Mouse (Mus musculus) CD8-positive naive resting alpha-beta T cell, adult 2 months (primary cell): ENCODE data around the gene Mcub.

Experiments
- DNase-seq, 2 experiments: peaks; one replicate each; pipeline ENCODE4 v3.0.0; 2022; ENCODE audit warnings: low read depth in 2 of 2, low spot score in 2 of 2

The Mcub gene

DNA sequence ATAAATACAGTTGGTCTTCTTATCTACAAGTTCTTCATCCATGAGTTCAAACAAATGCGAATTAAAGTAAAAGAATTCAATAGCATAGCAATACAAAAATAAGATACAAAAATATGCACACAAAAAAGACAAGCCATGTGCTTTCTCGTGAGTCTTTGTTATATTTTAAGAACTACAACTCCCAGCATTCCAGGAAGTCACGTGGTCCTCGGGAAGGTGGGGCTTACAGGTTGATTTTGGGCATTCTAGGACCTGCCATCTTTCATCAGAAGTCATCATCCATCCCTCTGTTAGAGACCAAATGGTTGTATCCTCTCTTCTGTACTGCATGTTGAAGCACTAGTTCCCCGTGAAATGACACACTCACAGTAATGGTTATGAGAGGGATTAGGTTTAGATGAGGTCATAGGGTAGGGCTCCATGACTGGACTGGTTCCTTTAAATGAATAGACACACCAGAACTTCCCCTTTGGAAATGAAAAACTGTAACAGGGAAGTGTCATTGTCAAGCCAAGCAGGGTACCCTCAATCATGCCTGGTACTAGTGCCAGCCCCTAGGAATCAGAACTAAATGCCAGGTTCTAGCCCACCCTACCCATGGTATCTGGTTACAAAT is 20.7 kb downstream of the Mcub start:
- no peak for DNase-seq

DNA sequence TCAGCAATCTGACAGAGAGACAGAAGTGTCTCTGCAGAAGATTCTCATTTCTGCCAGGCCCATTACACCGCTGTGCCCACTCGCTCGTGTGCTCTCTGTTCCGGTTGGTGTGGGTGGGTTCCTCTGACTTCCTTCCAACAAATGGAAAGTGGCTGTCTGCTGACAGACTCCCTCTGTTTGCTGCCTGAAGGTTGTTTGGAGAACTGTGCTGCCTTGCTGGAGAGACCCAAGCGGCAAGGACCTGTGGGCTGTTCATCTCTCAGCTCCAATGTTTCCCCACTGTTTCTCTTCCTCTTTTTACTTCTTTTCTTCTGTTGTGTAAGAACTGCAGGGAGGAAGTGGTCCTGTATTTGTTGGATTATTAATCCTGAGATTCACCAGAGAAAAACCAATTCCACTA is 21.6 kb downstream of the Mcub start:
- no peak for DNase-seq

DNA sequence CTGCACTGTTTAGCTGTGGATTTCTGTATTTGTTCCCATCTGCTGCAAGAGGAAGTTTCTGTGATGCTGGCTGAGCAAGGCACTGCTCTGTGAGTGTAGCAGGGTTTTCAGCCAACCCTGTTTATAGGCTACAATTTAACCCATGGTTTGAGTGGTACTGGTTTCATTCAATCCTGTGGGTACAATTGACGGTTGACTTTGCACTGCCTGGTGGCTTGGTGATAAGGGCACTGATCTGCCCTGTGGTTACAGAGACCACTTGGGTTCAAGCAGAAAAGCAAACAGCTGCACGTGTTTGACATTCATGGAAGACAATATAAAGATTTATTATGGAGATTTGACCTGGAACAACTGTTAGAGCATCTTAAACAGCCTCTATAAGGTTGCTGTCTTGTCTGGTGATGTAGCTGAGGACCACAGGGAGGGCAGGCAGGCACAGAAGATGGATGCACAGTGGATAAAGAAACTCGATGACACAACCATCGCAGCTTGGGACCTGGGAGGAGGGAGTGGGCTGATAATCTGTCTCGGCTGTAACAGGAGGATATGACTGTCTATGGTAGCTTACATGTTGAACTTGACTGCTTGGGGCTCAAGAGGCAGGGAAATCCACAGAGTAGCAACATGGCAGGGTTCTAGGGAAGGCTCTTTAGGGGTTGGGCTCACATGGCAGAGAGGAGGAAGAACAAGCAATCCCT is 23.6 kb downstream of the Mcub start:
- DNase-seq: no peak

DNA sequence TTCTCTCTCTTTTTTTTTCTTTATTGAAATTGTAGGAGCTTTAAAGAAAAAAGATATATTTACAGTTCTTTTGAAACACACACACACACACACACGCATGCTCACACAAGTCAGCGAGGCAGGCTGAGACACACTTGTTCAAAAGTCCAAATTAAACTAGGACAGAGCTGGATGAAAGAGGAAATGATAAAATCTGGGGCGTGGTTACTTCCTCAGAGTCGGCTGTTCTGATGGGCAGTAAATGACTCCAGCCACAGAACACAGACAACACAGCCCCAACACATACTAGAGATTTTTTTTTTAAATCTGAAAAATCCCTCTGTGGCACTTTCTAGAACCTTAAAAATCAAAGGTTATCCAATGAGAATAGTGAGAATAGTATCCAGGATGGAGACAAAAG is 26.2 kb downstream of the Mcub start:
- DNase-seq: no peak

DNA sequence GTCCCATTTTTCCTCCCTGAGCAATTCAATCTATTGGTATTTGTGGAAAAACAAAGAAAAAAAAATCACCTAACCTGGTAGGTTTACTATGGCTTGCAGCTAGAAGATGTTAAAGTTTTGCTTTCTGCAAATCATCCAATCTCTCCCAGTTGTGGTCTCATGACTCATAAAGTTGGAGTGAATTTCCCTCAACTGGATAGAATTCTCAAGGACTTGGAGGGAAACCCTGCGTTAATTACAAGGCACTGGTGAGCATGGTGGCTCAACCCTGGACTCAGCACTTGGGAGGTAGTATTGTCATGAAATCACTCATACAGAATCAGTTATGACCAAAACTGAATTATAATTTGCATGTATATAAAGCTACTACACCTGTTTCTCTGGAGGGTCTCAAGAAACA is 28.7 kb downstream of the Mcub start:
- no peak for DNase-seq

DNA sequence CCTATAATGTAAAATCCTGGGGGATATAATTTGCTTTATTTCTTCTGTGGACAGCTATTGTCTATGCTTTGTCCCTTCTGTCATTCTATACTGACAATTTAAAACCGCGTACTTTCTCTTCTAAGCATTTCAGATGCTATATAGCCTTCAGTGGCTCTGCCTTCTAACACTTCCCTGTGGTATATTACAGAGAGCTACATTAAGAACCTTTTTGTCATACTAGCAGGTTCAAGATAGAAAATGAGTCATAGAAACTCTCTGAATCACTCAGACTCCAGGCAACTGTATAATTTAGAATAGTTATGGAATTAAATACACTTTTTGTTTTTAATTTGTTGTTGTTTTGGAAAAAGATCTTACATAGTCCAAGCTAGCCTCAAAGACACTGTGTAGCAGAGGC is 29.2 kb downstream of the Mcub start:
- DNase-seq: no peak

DNA sequence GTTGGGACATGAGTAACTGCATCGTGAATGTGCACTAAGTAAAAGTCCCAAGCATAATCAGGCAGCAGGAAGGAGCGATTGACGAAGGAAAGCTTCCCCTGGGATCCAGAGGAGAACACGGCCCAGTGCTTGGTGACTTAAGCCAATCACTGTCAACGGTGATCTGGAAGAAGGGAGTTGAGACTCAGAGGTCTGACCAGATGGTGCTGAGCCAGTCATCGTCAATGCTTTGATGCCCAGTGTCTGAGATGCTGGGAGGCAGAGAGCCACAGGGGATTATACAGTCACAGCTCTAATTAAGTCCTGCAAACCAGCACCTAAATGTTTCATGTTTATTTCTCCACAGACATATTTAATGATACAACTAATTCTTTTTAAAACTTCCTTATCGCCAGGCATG is 30.9 kb downstream of the Mcub start:
- no peak for DNase-seq

DNA sequence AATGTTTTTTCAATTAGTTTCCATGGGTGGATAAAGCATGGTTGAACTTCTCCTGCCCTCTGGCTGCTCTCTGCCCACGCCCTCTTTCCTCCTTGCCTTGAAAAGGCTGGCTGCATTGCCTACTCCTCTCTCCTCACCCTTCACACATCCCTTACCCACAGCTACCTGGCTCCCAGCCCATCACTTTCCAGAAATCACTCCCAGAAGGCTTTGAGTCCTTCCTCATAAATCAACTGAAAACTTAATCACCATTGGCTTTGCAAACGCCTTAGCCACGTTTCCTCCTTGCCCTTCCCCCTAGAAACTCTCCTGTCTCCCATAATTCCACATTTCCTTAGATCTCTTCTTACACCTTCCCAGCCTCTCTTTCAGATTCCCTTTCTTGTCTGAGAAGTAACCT is 32.2 kb downstream of the Mcub start:
- DNase-seq: no peak

DNA sequence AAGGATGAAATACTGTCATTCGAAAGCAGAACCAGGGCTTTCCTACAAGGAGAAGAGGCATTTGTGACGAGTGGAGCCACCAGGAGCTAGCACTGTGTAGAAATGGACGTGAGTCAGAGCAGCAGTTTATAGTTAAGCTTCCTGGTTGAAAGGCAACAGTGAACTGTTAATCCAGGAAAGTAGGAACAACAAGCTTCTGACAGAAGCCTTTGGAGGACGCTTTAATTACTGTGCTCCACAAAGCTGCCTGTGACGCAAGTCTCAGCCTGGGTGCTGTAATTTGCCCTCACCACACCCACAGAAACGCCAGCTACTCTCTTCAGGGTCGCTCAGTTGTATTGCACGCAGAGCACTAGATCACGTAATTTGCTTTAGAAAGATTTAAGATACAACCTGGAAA is 33.4 kb downstream of the Mcub start:
- no peak for DNase-seq

DNA sequence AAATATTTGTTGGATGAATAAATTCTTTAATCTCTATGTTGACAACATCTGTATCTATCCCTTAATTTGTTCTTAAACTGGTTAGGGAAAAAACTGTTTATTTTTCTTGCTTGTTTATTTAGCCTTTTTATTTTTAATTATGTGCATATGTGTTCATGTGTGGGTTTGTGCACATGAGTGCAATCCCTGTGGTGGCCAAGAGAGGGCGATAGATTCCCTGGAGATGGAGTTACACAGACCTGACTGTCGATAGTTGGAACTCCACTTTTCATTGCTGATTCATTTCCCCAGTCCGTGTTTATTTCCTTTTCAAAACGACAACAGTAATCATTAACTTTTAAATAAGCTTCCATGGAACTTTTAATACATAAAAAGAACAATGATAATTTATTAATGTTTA is 37.6 kb downstream of the Mcub start:
- DNase-seq: peak in 1 of 2 experiments; percentile 21

DNA sequence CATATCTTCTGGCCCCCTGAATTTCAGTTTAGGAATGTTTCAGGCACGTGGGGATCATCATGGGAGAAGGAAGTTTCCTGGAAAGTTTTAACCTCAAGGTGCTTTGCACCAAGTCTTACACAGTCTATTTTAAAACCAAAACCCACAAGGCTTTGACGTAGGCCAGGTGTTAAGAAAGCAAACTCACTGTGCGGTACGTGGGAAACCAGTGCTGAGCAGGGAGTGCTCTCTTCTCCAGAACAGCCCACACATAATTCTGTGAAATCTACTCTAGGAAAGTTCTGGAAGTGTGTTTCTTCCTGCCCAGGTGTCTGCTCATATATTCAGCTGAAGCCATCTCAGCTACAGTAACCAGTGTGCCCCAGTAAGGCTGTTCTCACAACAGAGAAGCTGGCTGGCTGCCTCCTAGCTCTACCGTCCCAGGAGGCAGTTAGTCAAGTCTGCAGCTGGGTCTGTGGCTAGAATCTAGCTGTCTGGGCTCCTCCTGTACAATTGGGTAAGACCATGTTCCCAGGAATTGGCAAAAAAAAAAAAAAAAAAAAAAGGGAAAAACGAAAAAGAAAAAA is 39.7 kb downstream of the Mcub start:
- no peak for DNase-seq

DNA sequence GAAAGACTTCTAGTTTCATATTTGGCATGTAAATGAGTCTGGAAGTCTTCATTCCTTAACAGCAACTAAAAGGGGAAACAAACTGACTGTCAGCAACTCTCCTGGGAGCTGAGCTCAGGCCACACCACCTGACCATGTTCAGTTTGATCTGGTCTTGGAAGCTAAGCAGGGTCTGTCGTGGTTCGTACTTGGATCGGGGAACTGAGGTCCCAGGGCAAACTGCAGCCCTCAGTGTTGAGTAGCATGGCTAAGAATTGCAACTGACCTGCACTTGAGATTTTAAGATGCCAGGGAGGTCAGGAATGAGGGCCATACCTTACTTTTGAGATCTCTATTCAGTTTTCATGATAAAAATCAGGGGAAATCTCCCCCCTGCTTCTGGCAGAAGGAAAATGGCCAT is 44.1 kb downstream of the Mcub start:
- DNase-seq: no peak

DNA sequence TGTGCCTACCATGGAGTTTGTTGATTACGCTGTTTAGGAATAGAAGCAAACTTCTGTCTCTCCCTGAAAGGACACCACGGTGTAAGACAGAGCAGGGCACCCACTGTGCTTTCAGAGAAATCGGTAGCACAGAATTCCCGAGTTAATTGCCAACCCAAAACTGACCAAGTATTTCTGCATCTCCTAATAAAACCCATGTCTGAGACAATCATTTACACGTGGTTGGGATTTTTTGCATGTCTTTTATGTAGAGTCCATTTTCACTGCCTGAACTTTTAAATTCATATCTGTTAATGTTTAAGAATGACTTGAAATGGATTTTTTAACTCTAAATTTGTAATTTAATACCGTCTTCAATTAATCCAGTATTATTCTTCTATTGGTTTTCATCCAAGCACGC is 46.4 kb downstream of the Mcub start:
- DNase-seq: no peak

DNA sequence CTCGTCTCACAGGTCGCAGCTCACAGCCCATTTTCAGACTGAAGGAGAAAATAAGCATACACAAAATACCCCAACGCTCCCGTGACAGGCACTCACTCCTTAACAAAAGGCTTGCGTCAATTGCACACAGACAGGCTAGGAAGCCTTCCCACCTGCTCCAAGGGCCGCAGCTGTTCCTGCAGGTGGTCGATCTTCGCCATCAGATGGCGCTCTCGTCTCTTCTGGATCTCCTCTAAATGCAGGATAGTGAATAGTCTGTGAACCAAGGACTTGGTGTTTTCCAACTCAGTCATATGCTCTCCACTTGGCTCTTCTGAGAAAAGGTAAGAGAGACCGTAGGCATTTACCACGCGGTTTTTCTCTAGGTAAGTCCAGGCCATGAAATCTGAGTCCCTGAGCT is 51.6 kb downstream of the Mcub start:
- peak in 1 of 2 experiments; percentile 38 for DNase-seq

DNA sequence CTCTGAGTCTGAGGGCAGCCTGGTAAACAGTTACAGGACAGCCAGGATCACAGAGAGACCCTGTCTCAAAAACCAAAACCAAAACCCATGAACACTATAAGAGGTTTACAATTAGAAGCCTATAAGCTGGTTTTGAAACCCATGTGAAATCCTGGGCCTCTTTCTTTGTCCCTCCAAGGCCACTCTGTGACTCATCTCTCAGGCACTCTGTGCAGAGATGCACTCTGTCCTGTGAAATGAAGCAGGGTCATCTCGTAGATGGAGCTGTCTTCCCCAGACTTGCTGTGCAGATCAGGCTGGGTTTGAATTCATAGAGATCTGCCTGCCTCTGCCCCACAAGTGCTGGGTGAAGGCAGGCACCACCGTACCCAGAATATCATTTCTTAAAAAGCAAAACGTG is 52.6 kb downstream of the Mcub start:
- no peak for DNase-seq

DNA sequence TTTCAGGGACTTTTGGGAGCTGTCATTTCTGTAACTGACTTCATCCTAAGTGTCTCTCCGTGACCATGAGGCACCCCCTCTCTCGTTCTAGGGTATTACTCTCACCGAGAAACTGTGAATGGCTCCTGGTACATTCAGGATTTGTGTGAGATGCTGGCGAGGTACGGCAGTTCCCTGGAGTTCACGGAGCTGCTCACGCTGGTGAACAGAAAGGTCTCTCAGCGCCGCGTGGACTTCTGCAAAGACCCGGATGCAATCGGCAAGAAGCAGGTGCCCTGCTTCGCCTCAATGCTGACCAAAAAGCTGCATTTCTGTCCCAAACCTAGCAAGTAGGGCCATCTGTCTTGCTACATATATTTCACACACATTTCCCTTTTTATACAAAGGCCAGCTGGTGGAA is 56.8 kb downstream of the Mcub start:
- DNase-seq: no peak

DNA sequence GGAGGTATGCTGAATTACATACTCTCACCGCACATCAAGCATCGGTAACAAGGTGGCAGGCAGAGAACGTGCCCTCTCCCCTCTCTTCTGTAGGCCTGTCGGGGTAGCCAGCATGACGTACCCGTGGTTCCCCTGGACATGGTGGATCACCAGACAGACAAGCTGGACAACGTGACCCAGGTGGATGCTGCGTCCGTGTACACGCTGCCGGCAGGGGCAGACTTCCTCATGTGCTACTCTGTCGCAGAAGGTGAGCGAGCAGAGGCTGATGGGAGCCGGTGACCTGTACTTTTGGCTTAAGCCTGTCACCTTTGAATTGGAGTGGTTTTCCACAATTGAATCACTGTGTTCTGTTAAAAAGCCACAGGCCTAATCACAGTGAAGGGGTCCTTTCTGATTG is 58.0 kb downstream of the Mcub start:
- no peak for DNase-seq

DNA sequence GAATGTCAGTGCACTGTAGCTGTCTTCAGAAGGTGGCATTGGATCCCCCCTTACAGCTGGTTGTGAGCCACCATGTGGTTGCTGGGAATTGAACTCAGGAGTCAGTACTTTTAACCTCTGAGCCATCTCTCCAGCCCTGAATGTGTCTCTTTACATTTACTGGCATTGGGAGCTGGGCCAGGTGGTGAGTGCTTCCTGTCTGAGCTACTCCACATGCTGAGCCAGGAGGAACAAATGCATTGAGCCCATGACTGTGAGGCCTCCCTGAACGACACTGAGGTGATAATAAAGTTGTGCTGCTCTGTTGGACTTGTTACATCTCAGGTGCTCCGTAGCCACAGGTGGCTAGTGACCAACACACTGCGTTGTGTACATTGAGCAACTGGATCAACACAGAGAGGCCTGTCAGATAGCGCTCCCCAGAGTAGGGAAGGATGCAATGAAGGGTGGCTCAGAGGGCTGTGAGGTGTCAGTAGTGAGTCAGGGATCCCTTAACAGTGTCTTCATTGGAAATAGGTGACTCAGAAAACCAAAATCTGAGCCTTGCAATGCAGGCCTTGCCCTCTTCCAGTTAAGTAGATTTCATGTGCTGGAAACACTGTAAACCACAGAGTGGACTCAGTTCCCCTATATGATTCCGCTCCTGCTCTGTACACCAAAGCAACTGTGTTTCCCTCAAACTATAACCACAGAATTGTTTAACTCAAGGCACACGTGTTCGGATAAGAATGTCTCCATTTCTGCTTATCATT is 65.4 kb downstream of the Mcub start:
- DNase-seq: no peak

DNA sequence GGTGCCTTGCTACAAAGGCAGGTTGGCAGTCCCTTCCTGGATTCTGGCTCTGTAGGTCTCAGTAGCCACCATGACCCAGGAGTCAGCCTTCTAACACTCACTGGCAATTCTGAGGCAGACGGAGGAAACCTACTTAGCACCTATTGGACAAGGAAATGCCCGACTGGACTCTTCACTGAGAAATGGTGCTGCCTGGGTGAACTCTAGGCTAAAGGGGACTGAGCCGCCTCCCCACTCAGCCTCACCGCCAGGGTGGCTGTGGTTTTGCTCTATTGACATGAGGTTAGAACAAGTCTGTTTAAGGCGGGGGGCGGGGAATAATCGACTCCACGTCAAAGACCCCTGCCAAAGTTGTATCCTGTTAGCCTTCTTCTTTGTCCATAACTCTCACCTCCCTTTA is 66.1 kb downstream of the Mcub start:
- no peak for DNase-seq

DNA sequence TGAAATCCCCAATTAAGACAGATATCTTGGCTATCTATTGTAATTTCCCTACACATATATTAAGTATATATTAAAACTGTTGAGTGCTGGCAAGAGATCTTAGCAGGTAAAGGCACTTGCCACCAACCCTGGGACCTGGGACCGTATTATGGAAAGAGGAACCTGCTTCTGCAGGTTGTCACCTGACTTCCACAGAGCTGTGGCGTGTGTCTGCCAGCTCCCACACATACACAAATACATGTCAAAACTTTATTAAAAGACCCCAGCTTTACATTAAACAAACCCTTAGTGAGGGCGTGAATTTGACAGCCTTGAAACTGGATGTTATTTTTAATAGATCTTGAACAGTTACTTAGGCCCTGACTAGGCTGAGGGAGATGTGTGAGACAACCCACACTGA is 66.6 kb downstream of the Mcub start:
- DNase-seq: no peak

DNA sequence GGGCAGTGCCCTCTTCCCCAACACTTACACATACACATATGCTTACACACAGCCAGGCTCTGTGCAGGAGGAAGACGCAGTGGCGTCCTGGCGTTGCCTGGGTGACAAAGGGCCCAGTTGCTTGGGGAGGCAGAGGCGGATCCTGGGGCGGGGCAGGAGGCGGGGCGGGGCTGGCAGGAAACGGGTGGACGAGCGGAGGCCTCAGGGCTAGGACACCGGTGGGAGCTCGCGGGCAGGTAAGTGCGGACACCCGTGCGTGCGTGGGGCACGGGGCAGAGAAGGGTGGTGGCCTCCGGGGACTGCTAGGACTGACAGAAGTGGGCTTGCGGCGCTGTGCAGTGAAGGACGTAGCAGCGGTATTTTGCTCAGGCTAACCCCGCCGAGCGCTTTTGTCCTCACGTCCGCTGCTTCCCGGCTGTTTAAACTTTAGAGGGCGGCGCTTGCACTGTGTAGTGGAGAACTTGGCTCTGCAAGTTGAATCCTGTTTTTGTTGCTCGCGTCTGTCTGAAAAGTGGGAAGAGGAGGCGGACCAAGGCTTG is 68.7 kb downstream of the Mcub start, which contains the start of gene Casp6:
Gene Casp6 (plus strand): TSS at position 155 of the 539 bp plus-strand sequence.
- peak; percentile 56 to 70 for DNase-seq

DNA sequence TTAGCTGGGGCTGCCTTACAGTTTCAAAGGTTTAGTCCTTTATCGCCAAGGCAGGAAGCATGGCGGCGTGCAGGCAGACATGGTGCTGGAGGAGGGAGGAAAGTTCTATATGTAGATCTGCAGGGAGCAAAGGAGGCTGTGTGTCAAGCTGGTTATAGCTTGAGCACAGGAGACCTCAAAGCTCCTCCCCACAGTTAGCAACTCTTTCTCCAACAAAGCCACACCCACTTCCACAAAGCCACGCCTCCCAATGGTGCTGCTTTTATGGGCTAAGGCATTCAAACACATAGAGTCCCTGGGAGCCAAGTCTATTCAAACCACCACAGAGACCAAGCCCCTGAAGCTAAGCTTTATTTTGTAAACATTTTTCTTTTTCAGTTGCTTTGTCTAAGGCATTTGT is 71.1 kb downstream of the Mcub start:
- no peak for DNase-seq
